Mouse (Mus musculus): ENCODE measurements at regions not wholly inside any gene's neighbourhood (a gene's known extent, or its start where the extent isn't known, plus 50 kb on each side); places are given as distances from the start of the nearest gene placed in this dataset.
A peak's percentile ranks its signal among the peaks of the same experiment; 100 is the strongest.

DNA sequence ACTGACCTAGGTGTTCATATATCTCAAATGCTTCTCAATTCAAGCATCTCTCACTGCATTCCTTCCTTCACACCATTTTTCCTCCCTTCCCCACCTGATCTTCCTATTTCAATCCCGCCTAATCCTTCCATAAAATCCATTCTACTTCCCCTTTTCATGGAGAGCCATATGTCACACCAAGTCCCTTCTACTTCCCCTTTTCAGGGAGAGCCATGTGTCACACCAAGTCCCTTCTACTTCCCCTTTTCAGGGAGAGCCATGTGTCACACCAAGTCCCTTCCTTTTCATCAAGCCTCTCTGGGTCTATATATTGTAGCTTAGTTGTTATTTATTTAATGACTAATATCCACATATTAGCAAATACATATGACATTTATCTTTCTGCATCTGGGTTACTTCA, 1497.2 kb downstream of the 4930444P10Rik start:
- DNase-seq (ENCODE audit: low spot score): no peak
- no peak overlapping the region for H3K27ac ChIP-seq
- H3K9ac ChIP-seq (replicated peaks; ENCODE audit: low read length): no peak overlapping the region
- 94% methylated on average over 1 of the region's 1 CpGs for WGBS
- no peaks in the 10 kb centered on the region for H3K4me1 ChIP-seq (ENCODE audit: insufficient read depth, low read length)
- H3K27me3 ChIP-seq (ENCODE audit: insufficient read depth, low read length): no peaks in the 10 kb centered on the region
- no peak for ATAC-seq
- no peak overlapping the region for H3K4me2 ChIP-seq (ENCODE audit: low read depth, low read length)
- H3K4me3 ChIP-seq (ENCODE audit: low read length): no peak overlapping the region
- TF ChIP-seq CTCF (IDR thresholded peaks at IDR 0.05; ENCODE audit: low read depth): no peak
- no peaks in the 10 kb centered on the region for H3K36me3 ChIP-seq (ENCODE audit: insufficient read depth, low read length)
- no peaks in the 10 kb centered on the region for H3K9me3 ChIP-seq (ENCODE audit: low read length)

DNA sequence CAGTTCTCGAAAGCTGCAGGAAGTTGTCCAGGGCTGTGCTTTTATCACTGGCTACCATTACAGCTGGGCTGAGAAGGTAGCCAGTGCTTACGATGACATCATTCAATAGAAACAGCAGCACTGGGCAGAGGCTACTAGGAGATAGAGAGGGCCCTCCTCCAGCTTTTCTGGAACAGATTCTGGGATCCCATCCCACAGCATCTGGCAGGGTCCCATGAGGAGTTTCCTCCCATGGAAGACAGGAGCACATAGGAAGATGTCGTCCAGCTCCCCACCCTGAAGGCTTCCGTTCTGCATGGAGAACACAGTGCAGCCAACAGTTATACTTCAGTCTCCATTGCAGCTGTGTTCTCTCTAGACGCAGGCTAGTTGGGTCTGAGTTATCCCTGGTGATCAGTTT, 1503.2 kb downstream of the 4930444P10Rik start:
- no peak for TF ChIP-seq CTCF (IDR thresholded peaks at IDR 0.05; ENCODE audit: low read depth)
- H3K4me3 ChIP-seq (ENCODE audit: low read length): no peak overlapping the region
- no peak overlapping the region for H3K9ac ChIP-seq (replicated peaks; ENCODE audit: low read length)
- ATAC-seq (no peak), DNase-seq (ENCODE audit: low spot score) (no peak)
- H3K27me3 ChIP-seq (ENCODE audit: insufficient read depth, low read length): no peaks in the 10 kb centered on the region
- H3K27ac ChIP-seq: no peak overlapping the region
- no peaks in the 10 kb centered on the region for H3K36me3 ChIP-seq (ENCODE audit: insufficient read depth, low read length)
- no peak overlapping the region for H3K4me2 ChIP-seq (ENCODE audit: low read depth, low read length)
- no peaks in the 10 kb centered on the region for H3K9me3 ChIP-seq (ENCODE audit: low read length)
- no peaks in the 10 kb centered on the region for H3K4me1 ChIP-seq (ENCODE audit: insufficient read depth, low read length)
- 92% methylated on average over 5 of the region's 5 CpGs for WGBS

DNA sequence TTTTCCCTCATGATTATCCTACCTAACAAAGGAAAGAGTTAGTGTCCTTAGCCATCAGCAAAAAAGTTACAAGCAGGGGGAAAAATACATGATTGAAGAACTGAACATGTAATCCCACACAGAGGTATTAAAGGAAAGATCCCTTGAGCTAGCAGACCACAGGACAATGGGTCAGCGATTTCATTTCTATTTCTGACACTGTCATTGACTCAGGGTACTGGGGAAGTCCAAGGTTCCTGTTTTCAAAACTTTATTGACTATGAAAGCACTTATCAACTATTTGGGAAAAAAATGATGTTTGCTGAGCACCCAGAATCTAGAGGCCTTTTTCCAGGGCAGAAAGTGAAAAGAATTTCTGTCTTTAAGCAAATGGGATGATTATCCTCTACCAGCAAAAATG, 1513.7 kb downstream of the 4930444P10Rik start:
- no peak for TF ChIP-seq CTCF (IDR thresholded peaks at IDR 0.05; ENCODE audit: low read depth)
- H3K4me3 ChIP-seq (ENCODE audit: low read length): no peak overlapping the region
- ATAC-seq: no peak
- no peak for DNase-seq (ENCODE audit: low spot score)
- no peaks in the 10 kb centered on the region for H3K4me1 ChIP-seq (ENCODE audit: insufficient read depth, low read length)
- no peak overlapping the region for H3K9ac ChIP-seq (replicated peaks; ENCODE audit: low read length)
- 82% methylated on average over 1 of the region's 1 CpGs for WGBS
- H3K27ac ChIP-seq: no peak overlapping the region
- no peak overlapping the region for H3K4me2 ChIP-seq (ENCODE audit: low read depth, low read length)
- no peaks in the 10 kb centered on the region for H3K36me3 ChIP-seq (ENCODE audit: insufficient read depth, low read length)
- H3K9me3 ChIP-seq (ENCODE audit: low read length): no peaks in the 10 kb centered on the region
- H3K27me3 ChIP-seq (ENCODE audit: insufficient read depth, low read length): no peaks in the 10 kb centered on the region

DNA sequence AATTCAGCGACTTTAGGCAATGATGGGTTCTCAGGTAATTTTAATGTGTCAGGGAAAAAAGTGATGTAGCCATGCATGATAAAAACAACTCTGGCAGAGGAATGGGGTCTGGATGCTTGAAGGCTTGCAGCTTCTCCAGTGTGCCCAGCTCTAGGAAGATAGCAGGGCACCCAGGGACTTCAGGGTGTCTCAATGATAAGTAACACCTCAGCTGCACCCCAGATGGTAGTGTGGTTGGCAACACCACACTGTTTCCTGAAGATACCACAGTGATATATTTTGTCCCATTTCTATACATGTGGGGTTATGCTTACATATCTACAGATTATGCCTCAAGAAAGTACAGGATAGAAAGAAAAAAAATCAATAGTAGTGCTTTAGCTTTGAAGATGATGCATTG, 1516.9 kb downstream of the 4930444P10Rik start:
- H3K4me2 ChIP-seq (ENCODE audit: low read depth, low read length): no peak overlapping the region
- DNase-seq (ENCODE audit: low spot score): no peak
- H3K27ac ChIP-seq: no peak overlapping the region
- no peaks in the 10 kb centered on the region for H3K4me1 ChIP-seq (ENCODE audit: insufficient read depth, low read length)
- WGBS: 95% methylated on average over 1 of the region's 1 CpGs
- no peak for TF ChIP-seq CTCF (IDR thresholded peaks at IDR 0.05; ENCODE audit: low read depth)
- no peak overlapping the region for H3K4me3 ChIP-seq (ENCODE audit: low read length)
- ATAC-seq: no peak
- no peak overlapping the region for H3K9ac ChIP-seq (replicated peaks; ENCODE audit: low read length)
- H3K36me3 ChIP-seq (ENCODE audit: insufficient read depth, low read length): no peaks in the 10 kb centered on the region
- H3K9me3 ChIP-seq (ENCODE audit: low read length): no peaks in the 10 kb centered on the region
- no peaks in the 10 kb centered on the region for H3K27me3 ChIP-seq (ENCODE audit: insufficient read depth, low read length)

DNA sequence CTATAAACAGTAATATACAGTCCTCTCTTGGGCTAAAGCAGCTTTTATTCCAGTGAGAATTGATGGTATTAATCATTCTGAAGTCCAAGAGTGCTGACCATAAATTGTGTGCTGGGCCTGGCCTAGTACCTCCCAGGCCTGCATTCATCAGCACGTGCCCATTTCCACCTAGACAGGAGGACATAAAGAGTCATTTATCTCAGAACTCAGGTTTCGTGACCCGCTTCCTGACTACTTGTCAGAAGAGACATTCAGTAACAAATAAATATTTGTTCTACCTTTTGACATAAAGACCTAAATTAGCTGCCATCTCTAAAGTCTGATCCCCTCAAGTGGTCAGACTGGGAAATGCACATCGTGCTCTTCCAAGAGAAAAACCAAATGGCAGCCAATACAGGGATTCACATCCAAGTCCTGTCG, 1522.6 kb downstream of the 4930444P10Rik start:
- 34% methylated on average over 5 of the region's 5 CpGs for WGBS
- no peak for ATAC-seq
- Histone ChIP-seq H3K4me2 (ENCODE audit: low read depth, low read length) (no peak overlapping the region), H3K36me3 (ENCODE audit: insufficient read depth, low read length) (no peaks in the 10 kb centered on the region), H3K9me3 (ENCODE audit: low read length) (no peaks in the 10 kb centered on the region), H3K9ac (replicated peaks; ENCODE audit: low read length) (no peak overlapping the region), H3K27me3 (ENCODE audit: insufficient read depth, low read length) (no peaks in the 10 kb centered on the region), H3K4me3 (ENCODE audit: low read length) (no peak overlapping the region), H3K4me1 (ENCODE audit: insufficient read depth, low read length) (no peaks in the 10 kb centered on the region), H3K27ac (no peak overlapping the region)
- no peak for DNase-seq (ENCODE audit: low spot score)
- peak; percentile 58 for TF ChIP-seq CTCF (IDR thresholded peaks at IDR 0.05; ENCODE audit: low read depth)

DNA sequence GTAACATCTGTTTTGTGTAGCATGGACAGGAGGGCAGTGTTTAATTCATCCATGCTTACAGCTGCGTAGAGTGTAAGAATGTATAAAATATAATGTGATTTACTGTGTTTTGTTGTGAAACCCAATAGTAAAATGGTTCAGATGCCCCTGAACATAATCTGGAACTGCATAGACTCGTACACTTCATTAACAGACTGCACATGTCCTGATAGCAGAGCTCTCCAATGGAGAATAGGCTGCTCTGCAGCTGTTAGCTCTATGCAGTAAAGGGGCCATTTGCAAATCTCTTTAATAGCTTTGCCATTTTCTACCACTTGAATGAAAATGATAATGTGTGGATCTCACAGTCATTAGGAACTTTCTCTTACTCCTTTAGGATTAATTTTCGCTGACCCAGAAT, 1523.0 kb downstream of the 4930444P10Rik start:
- H3K4me1 ChIP-seq (ENCODE audit: insufficient read depth, low read length): no peaks in the 10 kb centered on the region
- ATAC-seq (no peak), DNase-seq (ENCODE audit: low spot score) (peak; percentile 17)
- H3K9me3 ChIP-seq (ENCODE audit: low read length): no peaks in the 10 kb centered on the region
- H3K9ac ChIP-seq (replicated peaks; ENCODE audit: low read length): no peak overlapping the region
- no peak overlapping the region for H3K4me3 ChIP-seq (ENCODE audit: low read length)
- no peaks in the 10 kb centered on the region for H3K27me3 ChIP-seq (ENCODE audit: insufficient read depth, low read length)
- no peak for TF ChIP-seq CTCF (IDR thresholded peaks at IDR 0.05; ENCODE audit: low read depth)
- WGBS: 81% methylated on average over 3 of the region's 3 CpGs
- H3K27ac ChIP-seq: no peak overlapping the region
- no peak overlapping the region for H3K4me2 ChIP-seq (ENCODE audit: low read depth, low read length)
- H3K36me3 ChIP-seq (ENCODE audit: insufficient read depth, low read length): no peaks in the 10 kb centered on the region

DNA sequence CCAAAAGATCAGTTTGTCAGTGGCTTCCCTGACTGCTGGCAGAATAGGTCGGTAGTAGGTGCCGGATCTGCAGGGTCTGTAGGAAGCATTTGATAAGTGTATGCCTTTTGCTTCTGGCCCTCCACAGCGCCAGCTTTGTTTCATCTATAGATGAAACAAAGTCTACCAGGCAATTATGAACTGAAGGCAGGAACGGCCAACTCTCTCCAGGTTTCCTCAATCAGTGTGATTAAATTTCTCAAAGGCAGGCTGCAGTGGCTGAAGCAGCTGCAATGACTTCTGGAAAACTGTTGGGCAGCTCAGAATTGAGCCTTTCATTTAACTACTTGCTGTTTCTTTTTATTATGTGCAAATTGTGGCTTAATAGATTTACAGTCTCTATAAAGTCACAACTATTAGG, 1526.1 kb downstream of the 4930444P10Rik start:
- no peak overlapping the region for H3K4me3 ChIP-seq (ENCODE audit: low read length)
- no peaks in the 10 kb centered on the region for H3K9me3 ChIP-seq (ENCODE audit: low read length)
- no peak for ATAC-seq
- no peaks in the 10 kb centered on the region for H3K4me1 ChIP-seq (ENCODE audit: insufficient read depth, low read length)
- no peaks in the 10 kb centered on the region for H3K36me3 ChIP-seq (ENCODE audit: insufficient read depth, low read length)
- WGBS: 72% methylated on average over 4 of the region's 4 CpGs
- no peak for TF ChIP-seq CTCF (IDR thresholded peaks at IDR 0.05; ENCODE audit: low read depth)
- no peak overlapping the region for H3K27ac ChIP-seq
- H3K4me2 ChIP-seq (ENCODE audit: low read depth, low read length): no peak overlapping the region
- no peak overlapping the region for H3K9ac ChIP-seq (replicated peaks; ENCODE audit: low read length)
- H3K27me3 ChIP-seq (ENCODE audit: insufficient read depth, low read length): no peaks in the 10 kb centered on the region
- no peak for DNase-seq (ENCODE audit: low spot score)

All from hindbrain, postnatal 0 days (tissue).